17 mouse cellular contexts compared by ENCODE assay signal in the genomic region with DNA sequence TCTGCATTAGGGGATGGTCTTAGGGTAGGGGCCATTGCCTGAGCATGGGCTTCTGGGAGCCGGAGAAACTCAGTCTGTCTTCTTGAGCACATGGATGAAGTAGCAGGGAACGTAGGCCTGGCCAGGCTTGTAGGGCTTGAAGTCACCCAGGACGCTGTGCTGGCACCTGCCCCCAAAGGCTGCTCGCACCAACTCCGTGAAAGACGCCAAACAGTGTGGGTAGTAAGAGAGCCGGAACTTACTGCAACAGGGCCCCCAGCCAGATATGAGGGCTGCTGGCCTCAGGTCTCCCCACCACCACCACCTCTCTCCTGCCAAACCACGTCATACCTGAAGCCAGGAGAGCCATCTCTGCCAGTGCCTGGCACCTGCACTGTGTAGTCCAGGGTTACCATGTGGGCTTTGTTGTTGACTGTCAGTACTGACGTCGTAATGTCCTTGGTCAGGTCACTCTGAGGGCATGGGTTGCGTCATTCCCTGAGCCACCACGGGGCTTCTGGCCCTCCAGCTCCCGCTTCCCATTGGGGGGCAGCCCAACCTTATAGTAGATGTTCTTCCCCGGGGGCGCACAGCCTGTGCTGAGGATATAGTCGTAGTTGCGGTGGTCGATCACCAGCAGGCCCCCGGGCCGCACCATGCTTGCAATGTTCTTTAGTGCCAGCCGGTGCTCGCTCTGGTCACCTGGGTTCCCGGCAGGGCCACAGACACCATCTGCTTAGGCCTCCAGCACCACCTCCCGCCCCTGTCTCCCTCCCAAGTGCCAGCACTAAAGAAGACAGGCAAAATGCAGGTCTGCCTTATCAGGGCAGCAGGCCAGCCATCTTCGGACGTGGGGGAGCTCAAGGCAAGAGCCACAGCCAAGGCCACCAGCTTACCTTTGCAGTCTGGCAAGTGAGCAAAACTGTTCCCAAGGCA. TPM values are rescaled to one million over a fixed set of nuclear protein-coding genes. Genes with fewer than 3 reads are reported as not detected.
A peak's percentile ranks its signal among the peaks of the same experiment; 100 is the strongest.
DNase-seq lines count a peak whose midpoint lies in the region; ATAC-seq and TF ChIP-seq lines count a peak whose summit lies in the region.
"Had no signal": no experiment of that assay in that cellular context is flagged by ENCODE, and none has a peak within 500 bp of the region (broad histone marks: within the 10 kb centered on the region; RNA-seq: fewer than 3 reads in every experiment).

No protein-coding gene starts in this region.

- 0 out of 2 replicates have a peak, but pooled peaks cover 4% of the 10 kb centered on the region for H3K4me1 ChIP-seq in midbrain, embryonic 13.5 days (replicated peaks)
- H3K4me1 ChIP-seq in midbrain, postnatal 0 days (ENCODE audit: insufficient read depth, low read length), result no peaks in the 10 kb centered on the region
- no peaks in the 10 kb centered on the region for H3K4me1 ChIP-seq in forebrain, embryonic 14.5 days (ENCODE audit: control insufficient read depth, insufficient read depth, low read length)
- H3K4me1 ChIP-seq: neural tube, embryonic 15.5 days had no signal

- H3K27me3 ChIP-seq in midbrain, embryonic 13.5 days, result peaks cover 15% of the 10 kb centered on the region
- no peaks in the 10 kb centered on the region for H3K27me3 ChIP-seq in midbrain, postnatal 0 days (ENCODE audit: insufficient read depth, low read length)
- H3K27me3 ChIP-seq in forebrain, embryonic 14.5 days (replicated peaks; ENCODE audit: control insufficient read depth, insufficient read depth, low read length), result peaks cover 6% of the 10 kb centered on the region; the same call in 1 of the 2 replicates

- 93% methylated on average over 26 of the region's 26 CpGs for WGBS in midbrain, embryonic 13.5 days
- WGBS in midbrain, postnatal 0 days, result 94% methylated on average over 26 of the region's 26 CpGs
- 93% methylated on average over 26 of the region's 26 CpGs for WGBS in forebrain, embryonic 14.5 days

- 0 out of 2 replicates have a peak overlapping the region, but pooled peaks have one; percentile 1 for H3K9ac ChIP-seq in midbrain, embryonic 13.5 days (replicated peaks)
- no peak overlapping the region for H3K9ac ChIP-seq in midbrain, postnatal 0 days (replicated peaks; ENCODE audit: low read length, poor library complexity, severe bottlenecking)
- no peak overlapping the region for H3K9ac ChIP-seq in forebrain, embryonic 14.5 days (ENCODE audit: low read length)
- H3K9ac ChIP-seq: neural tube, embryonic 15.5 days had no signal

- TF ChIP-seq CTCF in midbrain, postnatal 0 days (IDR thresholded peaks at IDR 0.05), result no peak

- no peak overlapping the region for H3K4me2 ChIP-seq in midbrain, embryonic 13.5 days (replicated peaks)
- H3K4me2 ChIP-seq in midbrain, postnatal 0 days (ENCODE audit: low read depth, low read length, poor library complexity, severe bottlenecking), result no peak overlapping the region
- no peak overlapping the region for H3K4me2 ChIP-seq in forebrain, embryonic 14.5 days (ENCODE audit: low read length)
- H3K4me2 ChIP-seq: neural tube, embryonic 15.5 days had no signal

- peak; percentile 77 for ATAC-seq in cerebellum, adult (ENCODE audit: insufficient number of reproducible peaks, low FRiP score, low TSS enrichment)
- ATAC-seq in midbrain, embryonic 13.5 days, result no peak
- no peak for ATAC-seq in midbrain, postnatal 0 days (ENCODE audit: low FRiP score)
- no peak for ATAC-seq in forebrain, embryonic 14.5 days
- ATAC-seq: inflammation-experienced regulatory T-cells, adult 6 months had no signal

- H3K9me3 ChIP-seq in midbrain, embryonic 13.5 days, result no peaks in the 10 kb centered on the region
- no peaks in the 10 kb centered on the region for H3K9me3 ChIP-seq in midbrain, postnatal 0 days (ENCODE audit: low read length)
- no peaks in the 10 kb centered on the region for H3K9me3 ChIP-seq in forebrain, embryonic 14.5 days (replicated peaks; ENCODE audit: control insufficient read depth, low read length)
- H3K9me3 ChIP-seq: hindbrain, embryonic 10.5 days; neural tube, embryonic 15.5 days had no signal

- no peak overlapping the region for H3K27ac ChIP-seq in midbrain, embryonic 13.5 days
- H3K27ac ChIP-seq in midbrain, postnatal 0 days (ENCODE audit: low read depth, low read length), result no peak overlapping the region
- no peak overlapping the region for H3K27ac ChIP-seq in forebrain, embryonic 14.5 days (ENCODE audit: low read depth, low read length)
- H3K27ac ChIP-seq: gastrocnemius, adult 2 months; heart, adult 2 months; neural tube, embryonic 15.5 days had no signal

- H3K4me3 ChIP-seq in midbrain, embryonic 13.5 days (replicated peaks), result no peak overlapping the region
- no peak overlapping the region for H3K4me3 ChIP-seq in midbrain, postnatal 0 days (ENCODE audit: low read depth, low read length)
- no peak overlapping the region for H3K4me3 ChIP-seq in forebrain, embryonic 14.5 days (ENCODE audit: low read depth, low read length)
- H3K4me3 ChIP-seq: gastrocnemius, adult 2 months; heart, adult 2 months; neural tube, embryonic 15.5 days had no signal

- peaks cover 44% of the 10 kb centered on the region for H3K36me3 ChIP-seq in midbrain, embryonic 13.5 days
- peaks cover 21% of the 10 kb centered on the region for H3K36me3 ChIP-seq in midbrain, postnatal 0 days (ENCODE audit: insufficient read depth, low read length)
- H3K36me3 ChIP-seq in forebrain, embryonic 14.5 days (ENCODE audit: control insufficient read depth, insufficient read depth, low read length), result peaks cover 22% of the 10 kb centered on the region

- no peak for DNase-seq in cerebellum, postnatal 4 days (ENCODE audit: low spot score in 2 of 2)
- no peak for DNase-seq in midbrain, postnatal 0 days (ENCODE audit: low spot score)
- DNase-seq in cerebellum, postnatal 10 days, result peak; percentile 80 to 87
- DNase-seq in frontal cortex, postnatal 10 days (ENCODE audit: low spot score in 2 of 2), result no peak
- no peak for DNase-seq in right cerebral cortex, postnatal 14 days
- no peak for DNase-seq in forebrain, embryonic 14.5 days (ENCODE audit: low spot score)
- DNase-seq: heart, adult 2 months; right cerebral cortex, postnatal 4 days had no signal

RNA-seq across cellular contexts. Expression of gene Gnmt, which starts 3.0 kb away (rescaled TPM):
- 0.80 and 0.81 TPM in 2 replicates for polyA plus RNA-seq in midbrain, embryonic 13.5 days (2015; fragmentation: Nextera tagmentation; extraction: Ambion mirVana)
- 0.27 and 0.57 TPM in 2 replicates for total RNA-seq in midbrain, postnatal 0 days (2014; rRNA removed)
- 0.88 and 1.5 TPM in 2 replicates for polyA plus RNA-seq in midbrain, postnatal 0 days (2015; fragmentation: Nextera tagmentation; extraction: Ambion mirVana)
- 0.58 and 0.79 TPM in 2 replicates for polyA plus RNA-seq in forebrain, embryonic 14.5 days (2014; fragmentation: Nextera tagmentation; extraction: Ambion mirVana)
- total RNA-seq: common myeloid progenitor, adult 5-6 weeks had no signal

RNA-seq across cellular contexts. Expression of gene Pex6, which starts 14.7 kb away (rescaled TPM):
- 21.3 and 24.3 TPM in 2 replicates for polyA plus RNA-seq in midbrain, embryonic 13.5 days (2015; fragmentation: Nextera tagmentation; extraction: Ambion mirVana)
- 37.8 and 38.5 TPM in 2 replicates for total RNA-seq in midbrain, postnatal 0 days (2014; rRNA removed)
- polyA plus RNA-seq in midbrain, postnatal 0 days (2015; fragmentation: Nextera tagmentation; extraction: Ambion mirVana), result 17.6 and 18.3 TPM in 2 replicates
- polyA plus RNA-seq in forebrain, embryonic 14.5 days (2014; fragmentation: Nextera tagmentation; extraction: Ambion mirVana), result 16.9 and 17.6 TPM in 2 replicates

RNA-seq across cellular contexts. Expression of gene Ppp2r5d, which starts 21.1 kb away (rescaled TPM):
- polyA plus RNA-seq in midbrain, embryonic 13.5 days (2015; fragmentation: Nextera tagmentation; extraction: Ambion mirVana), result 88.6 and 94.5 TPM in 2 replicates
- 118 and 128 TPM in 2 replicates for total RNA-seq in midbrain, postnatal 0 days (2014; rRNA removed)
- polyA plus RNA-seq in midbrain, postnatal 0 days (2015; fragmentation: Nextera tagmentation; extraction: Ambion mirVana), result 94.1 and 103 TPM in 2 replicates
- 73.9 and 78.0 TPM in 2 replicates for polyA plus RNA-seq in forebrain, embryonic 14.5 days (2014; fragmentation: Nextera tagmentation; extraction: Ambion mirVana)

RNA-seq across cellular contexts. Expression of gene Cnpy3, which starts 26.0 kb away (rescaled TPM):
- 55.7 and 59.8 TPM in 2 replicates for polyA plus RNA-seq in midbrain, embryonic 13.5 days (2015; fragmentation: Nextera tagmentation; extraction: Ambion mirVana)
- 62.0 and 74.6 TPM in 2 replicates for total RNA-seq in midbrain, postnatal 0 days (2014; rRNA removed)
- 70.7 and 74.4 TPM in 2 replicates for polyA plus RNA-seq in midbrain, postnatal 0 days (2015; fragmentation: Nextera tagmentation; extraction: Ambion mirVana)
- polyA plus RNA-seq in forebrain, embryonic 14.5 days (2014; fragmentation: Nextera tagmentation; extraction: Ambion mirVana), result 54.1 and 57.5 TPM in 2 replicates

RNA-seq across cellular contexts. Expression of gene Ptcra, which starts 37.5 kb away (rescaled TPM):
- polyA plus RNA-seq in midbrain, embryonic 13.5 days (2015; fragmentation: Nextera tagmentation; extraction: Ambion mirVana), result 0.24 and 0.46 TPM in 2 replicates
- total RNA-seq in midbrain, postnatal 0 days (2014; rRNA removed), result not detected in 2 replicates
- 0.17 and 0.20 TPM in 2 replicates for polyA plus RNA-seq in midbrain, postnatal 0 days (2015; fragmentation: Nextera tagmentation; extraction: Ambion mirVana)
- polyA plus RNA-seq in forebrain, embryonic 14.5 days (2014; fragmentation: Nextera tagmentation; extraction: Ambion mirVana), result 0.22 TPM in 1 of 2 replicates, not detected in the other
- total RNA-seq: common myeloid progenitor, adult 5-6 weeks; gastrocnemius, adult 2 months; heart, adult 2 months; megakaryocyte-erythroid progenitor cell, adult 5-6 weeks had no signal
- polyA plus RNA-seq: forebrain, embryonic 16.5 days had no signal

Comparison
In these comparisons a context has a peak if more than half of its experiments do, and no peak if none do; other contexts are left out.
1. DNase-seq: peak in cerebellum, postnatal 10 days (2 of 2); none in cerebellum, postnatal 4 days (0 of 2), midbrain, postnatal 0 days (single experiment), frontal cortex, postnatal 10 days (0 of 2), right cerebral cortex, postnatal 14 days (single experiment) and forebrain, embryonic 14.5 days (single experiment).